ENCODE assay signal across 8 mouse cellular contexts in the genomic region with DNA sequence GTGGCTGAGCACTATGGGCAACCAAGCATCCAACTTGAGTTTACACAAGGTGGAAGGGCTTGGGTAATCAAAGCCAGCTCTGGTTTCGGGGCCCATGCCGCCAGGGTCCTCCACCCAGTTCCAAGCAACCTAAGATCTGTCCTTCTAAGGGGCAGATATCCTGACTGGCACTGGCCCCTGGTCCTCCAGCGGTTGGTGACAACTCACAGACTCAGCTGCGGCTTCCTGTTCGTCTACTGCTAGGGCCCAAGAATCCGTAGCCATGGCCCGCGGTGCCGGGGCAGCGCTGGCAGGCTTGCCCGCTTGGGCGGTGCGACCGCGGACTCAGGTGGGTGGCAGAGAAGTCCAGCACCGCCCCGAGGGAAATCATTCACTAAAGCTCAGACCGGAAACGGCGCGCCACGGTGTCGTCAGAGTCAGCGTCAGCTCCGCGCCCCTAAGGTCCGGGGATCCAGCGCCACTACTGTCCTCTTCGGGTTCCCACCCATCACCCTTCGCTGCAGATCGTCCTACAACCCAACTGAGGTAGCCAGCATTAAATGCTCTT. TPM values are rescaled to one million over a fixed set of nuclear protein-coding genes. Genes with fewer than 3 reads are reported as not detected.
DNase-seq lines count a peak whose midpoint lies in the region; ATAC-seq and TF ChIP-seq lines count a peak whose summit lies in the region.

No protein-coding gene starts in this region.

- H3K4me2 ChIP-seq in forebrain, postnatal 0 days (ENCODE audit: low read depth): peak overlapping the region; percentile 71
- peak overlapping the region; percentile 76 for H3K4me2 ChIP-seq in lung, embryonic 15.5 days

- H3K9me3 ChIP-seq in ES-E14 (ENCODE audit: control insufficient read depth, insufficient read depth, low read depth, low read length): no peaks in the 10 kb centered on the region
- no peaks in the 10 kb centered on the region for H3K9me3 ChIP-seq in forebrain, postnatal 0 days (ENCODE audit: low read length)
- no peaks in the 10 kb centered on the region for H3K9me3 ChIP-seq in lung, embryonic 15.5 days

- peak; percentile 99 for ATAC-seq in forebrain, postnatal 0 days
- ATAC-seq in lung, embryonic 15.5 days (ENCODE audit: borderline replicate concordance, extremely low read depth, low FRiP score, low TSS enrichment): peak; percentile 93

- no peaks in the 10 kb centered on the region for H3K36me3 ChIP-seq in ES-E14 (ENCODE audit: control insufficient read depth, insufficient read depth, low read length, poor library complexity, severe bottlenecking)
- H3K36me3 ChIP-seq in forebrain, postnatal 0 days (ENCODE audit: insufficient read depth): no peaks in the 10 kb centered on the region
- no peaks in the 10 kb centered on the region for H3K36me3 ChIP-seq in lung, embryonic 15.5 days

- no peak for TF ChIP-seq CTCF in forebrain, postnatal 0 days (IDR thresholded peaks at IDR 0.05; ENCODE audit: low read depth)

- H3K4me1 ChIP-seq in ES-E14 (ENCODE audit: control insufficient read depth in 2 of 2, insufficient read depth in 2 of 2, low read length in 2 of 2, poor library complexity in 1 of 2): peaks cover 0 to 3% of the 10 kb centered on the region in 2 experiments; a peak in 2 of 4 replicates
- H3K4me1 ChIP-seq in forebrain, postnatal 0 days (ENCODE audit: insufficient read depth): peaks cover 3% of the 10 kb centered on the region; the same call in 1 of the 2 replicates
- no peaks in the 10 kb centered on the region for H3K4me1 ChIP-seq in lung, embryonic 15.5 days

- DNase-seq in ES-E14 (ENCODE audit: low read depth, low spot score): peak; percentile 53
- DNase-seq in cerebellum, adult 18-20 months: peak; percentile 90
- peak; percentile 86 for DNase-seq in forebrain, postnatal 0 days
- peak; percentile 86 for DNase-seq in heart, postnatal 4 days
- DNase-seq in layer of hippocampus, adult 8-10 months (ENCODE audit: low spot score in 2 of 2): peak; percentile 86 to 88
- peak; percentile 71 for DNase-seq in ovary, adult 18-20 months (ENCODE audit: low spot score)
- DNase-seq in thymus, postnatal 0 days (ENCODE audit: low spot score): peak; percentile 75

- in situ Hi-C loops in ES-E14 (cut with MboI; ENCODE audit: low sequenced_read_pairs in 2 of 2, unreplicated experiment in 2 of 2): no loop called here

- peak overlapping the region; percentile 84 to 87 for H3K4me3 ChIP-seq in ES-E14 (ENCODE audit: insufficient read depth in 1 of 2, low read depth in 1 of 2, low read length in 2 of 2, poor library complexity in 1 of 2, severe bottlenecking in 1 of 2)
- peak overlapping the region; percentile 75 for H3K4me3 ChIP-seq in forebrain, postnatal 0 days (ENCODE audit: low read depth, low read length)
- peak overlapping the region; percentile 71 for H3K4me3 ChIP-seq in lung, embryonic 15.5 days

- H3K27me3 ChIP-seq in forebrain, postnatal 0 days (ENCODE audit: insufficient read depth, low read length): no peaks in the 10 kb centered on the region
- peaks cover 4% of the 10 kb centered on the region; the same call in 1 of the 2 replicates for H3K27me3 ChIP-seq in lung, embryonic 15.5 days

- H3K27ac ChIP-seq in ES-E14 (ENCODE audit: insufficient read depth, low read depth, low read length, poor library complexity, severe bottlenecking): no peak overlapping the region; the same call in 1 of the 2 replicates
- peak overlapping the region; percentile 78; the same call in 1 of the 2 replicates for H3K27ac ChIP-seq in forebrain, postnatal 0 days (ENCODE audit: low read depth, low read length)
- peak overlapping the region; percentile 67 for H3K27ac ChIP-seq in lung, embryonic 15.5 days

- H3K9ac ChIP-seq in ES-E14 (ENCODE audit: insufficient read depth, low read depth, low read length, poor library complexity, severe bottlenecking): peak overlapping the region; percentile 90
- H3K9ac ChIP-seq in forebrain, postnatal 0 days: peak overlapping the region; percentile 84
- H3K9ac ChIP-seq in lung, embryonic 15.5 days: peak overlapping the region; percentile 70

- WGBS in forebrain, postnatal 0 days: under 1% methylated on average over 31 of the region's 31 CpGs
- WGBS in lung, embryonic 15.5 days: 0% methylated on average over 31 of the region's 31 CpGs

TF ChIP-seq in ES-E14, 5 proteins besides CTCF, POLR2A, EP300 and RAD21:
- no peak for TF ChIP-seq ZC3H11A (IDR thresholded peaks at IDR 0.05; ENCODE audit: borderline replicate concordance, low read depth, low read length)
- TF ChIP-seq HCFC1 (IDR thresholded peaks at IDR 0.05; ENCODE audit: borderline replicate concordance, insufficient read depth, low read length): peak; percentile 79; the same call in 1 of the 2 replicates
- no peak for TF ChIP-seq CHD2 (IDR thresholded peaks at IDR 0.05; ENCODE audit: low read depth, low read length)
- no peak for TF ChIP-seq MAFK (IDR thresholded peaks at IDR 0.05; ENCODE audit: insufficient read depth, low read depth, low read length)
- no peak for TF ChIP-seq ZNF384 (IDR thresholded peaks at IDR 0.05; ENCODE audit: low read depth, low read length)

RNA-seq across cellular contexts. Expression of a gene that starts 4.1 kb away (rescaled TPM):
- 25.3 and 30.2 TPM in 2 replicates for total RNA-seq in ES-E14 (2012; rRNA removed)
- 12.5 and 16.8 TPM in 2 replicates for total RNA-seq in forebrain, postnatal 0 days (2014; rRNA removed)
- 4.9 and 5.5 TPM in 2 replicates for polyA plus RNA-seq in forebrain, postnatal 0 days (2015; fragmentation: Nextera tagmentation; extraction: Ambion mirVana)
- total RNA-seq in heart, postnatal 4 days (2021): 10 to 100 TPM; 11.8 to 13.1 TPM
- total RNA-seq in layer of hippocampus, adult 8-10 months (2022): 10 to 100 TPM; 15.9 to 20.4 (median 16.6) TPM
- polyA plus RNA-seq in lung, embryonic 15.5 days (2015; fragmentation: Nextera tagmentation; extraction: Ambion mirVana): 7.0 and 7.3 TPM in 2 replicates
- 10.2 and 10.6 TPM in 2 replicates for polyA plus RNA-seq in thymus, postnatal 0 days (2015; fragmentation: Nextera tagmentation; extraction: Ambion mirVana)

RNA-seq across cellular contexts. Expression of a gene that starts 5.5 kb away (rescaled TPM):
- total RNA-seq in ES-E14 (2012; rRNA removed): 211 and 247 TPM in 2 replicates
- total RNA-seq in forebrain, postnatal 0 days (2014; rRNA removed): 79.3 and 106 TPM in 2 replicates
- 67.4 and 74.5 TPM in 2 replicates for polyA plus RNA-seq in forebrain, postnatal 0 days (2015; fragmentation: Nextera tagmentation; extraction: Ambion mirVana)
- total RNA-seq in heart, postnatal 4 days (2021): 10 to 100 TPM; 50.0 to 55.8 TPM
- 10 to 100 TPM; 78.6 to 89.6 (median 84.8) TPM for total RNA-seq in layer of hippocampus, adult 8-10 months (2022)
- polyA plus RNA-seq in lung, embryonic 15.5 days (2015; fragmentation: Nextera tagmentation; extraction: Ambion mirVana): 58.0 and 60.5 TPM in 2 replicates
- 33.1 and 33.2 TPM in 2 replicates for polyA plus RNA-seq in thymus, postnatal 0 days (2015; fragmentation: Nextera tagmentation; extraction: Ambion mirVana)

RNA-seq across cellular contexts. Expression of a gene that starts 28.7 kb away (rescaled TPM):
- total RNA-seq in ES-E14 (2012; rRNA removed): 2.6 TPM in 1 of 2 replicates, not detected in the other
- total RNA-seq in forebrain, postnatal 0 days (2014; rRNA removed): 2.8 TPM in 1 of 2 replicates, not detected in the other
- polyA plus RNA-seq in forebrain, postnatal 0 days (2015; fragmentation: Nextera tagmentation; extraction: Ambion mirVana): not detected in 2 replicates
- total RNA-seq in heart, postnatal 4 days (2021): not detected
- total RNA-seq in layer of hippocampus, adult 8-10 months (2022): not detected
- 14.4 and 14.5 TPM in 2 replicates for polyA plus RNA-seq in lung, embryonic 15.5 days (2015; fragmentation: Nextera tagmentation; extraction: Ambion mirVana)
- polyA plus RNA-seq in thymus, postnatal 0 days (2015; fragmentation: Nextera tagmentation; extraction: Ambion mirVana): 32.3 and 36.7 TPM in 2 replicates

RNA-seq across cellular contexts. Expression of a gene that starts 29.9 kb away (rescaled TPM):
- total RNA-seq in ES-E14 (2012; rRNA removed): 32.6 and 35.5 TPM in 2 replicates
- 32.5 and 44.3 TPM in 2 replicates for total RNA-seq in forebrain, postnatal 0 days (2014; rRNA removed)
- 14.3 and 15.0 TPM in 2 replicates for polyA plus RNA-seq in forebrain, postnatal 0 days (2015; fragmentation: Nextera tagmentation; extraction: Ambion mirVana)
- 10 to 100 TPM; 46.5 to 49.7 TPM for total RNA-seq in heart, postnatal 4 days (2021)
- 10 to 100 TPM; 27.2 to 37.3 (median 31.0) TPM for total RNA-seq in layer of hippocampus, adult 8-10 months (2022)
- 13.0 and 14.0 TPM in 2 replicates for polyA plus RNA-seq in lung, embryonic 15.5 days (2015; fragmentation: Nextera tagmentation; extraction: Ambion mirVana)
- 15.9 and 16.9 TPM in 2 replicates for polyA plus RNA-seq in thymus, postnatal 0 days (2015; fragmentation: Nextera tagmentation; extraction: Ambion mirVana)
